Mouse (Mus musculus): ENCODE results near the gene Immp2l. TPM values are rescaled to one million over a fixed set of nuclear protein-coding genes. Genes with fewer than 3 reads are reported as not detected.

Immp2l gene
- total RNA-seq, 2 experiments from 2014 or later: 7.1 to 8.8 TPM

- intact Hi-C loops (cut with DNase I; ENCODE audit: low total_unique reads): no loop called here
- no peak for DNase-seq
These were observed 251.5 kb downstream of the Immp2l start for GRCm38 (mm10) chr12:41275361-41275760.

DNA sequence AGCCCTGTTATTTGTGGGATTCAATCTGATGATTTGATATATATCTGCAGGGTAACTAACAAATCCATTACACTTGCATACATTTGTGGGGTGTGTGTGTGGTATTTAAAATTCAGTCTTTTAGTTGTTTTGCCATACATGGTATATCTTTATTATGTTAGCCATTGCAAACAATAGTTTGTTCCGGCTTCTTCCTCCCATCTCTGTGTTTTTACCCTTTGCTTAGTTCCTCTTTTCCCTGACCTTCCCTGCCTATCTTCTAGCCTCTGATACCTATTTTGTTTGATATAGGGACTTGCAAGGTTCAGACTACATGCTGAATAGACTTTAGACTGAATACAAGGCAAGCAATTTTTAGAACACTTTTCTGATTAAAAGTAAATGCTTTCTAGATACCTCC is 254.0 kb downstream of the Immp2l start:
- intact Hi-C loops (cut with DNase I; ENCODE audit: low total_unique reads): no loop called here
- no peak for DNase-seq

GRCm38 (mm10) chr12:41289047-41289446 is 265.2 kb downstream of the Immp2l start:
- intact Hi-C loops (cut with DNase I; ENCODE audit: low total_unique reads): no loop called here
- DNase-seq: no peak

GRCm38 (mm10) chr12:41307015-41307414 is 283.1 kb downstream of the Immp2l start:
- no peak for DNase-seq

GRCm38 (mm10) chr12:41308726-41309680 is 285.1 kb downstream of the Immp2l start:
- DNase-seq: no peak
- intact Hi-C loops (cut with DNase I; ENCODE audit: low total_unique reads): no loop called here

More at GRCm38 (mm10) chr12:41307015-41307414, 283.1 kb downstream of the Immp2l start:
- intact Hi-C loops (cut with DNase I; ENCODE audit: low total_unique reads): no loop called here

GRCm38 (mm10) chr12:41313391-41313790 is 289.5 kb downstream of the Immp2l start:
- intact Hi-C loops (cut with DNase I; ENCODE audit: low total_unique reads): no loop called here
- DNase-seq: no peak

DNA sequence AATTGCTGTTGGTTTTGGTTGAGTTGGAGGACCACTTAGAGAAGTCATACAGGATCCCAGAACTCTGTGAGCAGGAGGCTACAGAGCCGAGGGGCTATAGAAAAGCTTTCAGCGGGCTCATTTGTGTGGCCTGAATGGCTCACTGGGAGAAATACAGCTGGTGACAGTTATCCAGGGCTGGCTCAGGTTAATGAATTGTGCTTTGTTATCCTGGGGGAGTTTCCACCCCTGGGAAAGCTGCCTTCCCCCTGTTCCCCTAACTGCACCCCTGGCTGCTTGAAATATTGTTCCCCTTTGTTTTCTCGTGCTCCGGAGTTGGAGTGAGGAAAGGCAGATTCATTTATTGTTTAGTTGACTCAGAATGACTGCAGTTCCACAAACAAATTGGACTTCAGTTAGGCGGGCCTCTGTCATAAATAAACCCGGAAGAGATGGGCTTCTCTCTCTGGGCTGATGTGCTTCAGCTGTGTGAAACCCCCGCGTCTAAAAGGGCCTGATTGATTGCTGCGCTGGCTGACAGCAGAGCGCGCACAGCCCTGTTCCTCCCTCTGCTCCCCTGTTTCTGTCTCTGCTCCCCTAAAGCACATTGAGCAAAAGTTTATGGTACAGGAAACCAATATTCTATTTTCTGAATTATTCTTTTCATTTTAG is 291.0 kb downstream of the Immp2l start:
- intact Hi-C loops (cut with DNase I; ENCODE audit: low total_unique reads): no loop called here

GRCm38 (mm10) chr12:41315871-41316270 is 292.0 kb downstream of the Immp2l start:
- intact Hi-C loops (cut with DNase I; ENCODE audit: low total_unique reads): no loop called here
- no peak for DNase-seq

More for the DNA sequence above, 291.0 kb downstream of the Immp2l start:
- no peak for DNase-seq

DNA sequence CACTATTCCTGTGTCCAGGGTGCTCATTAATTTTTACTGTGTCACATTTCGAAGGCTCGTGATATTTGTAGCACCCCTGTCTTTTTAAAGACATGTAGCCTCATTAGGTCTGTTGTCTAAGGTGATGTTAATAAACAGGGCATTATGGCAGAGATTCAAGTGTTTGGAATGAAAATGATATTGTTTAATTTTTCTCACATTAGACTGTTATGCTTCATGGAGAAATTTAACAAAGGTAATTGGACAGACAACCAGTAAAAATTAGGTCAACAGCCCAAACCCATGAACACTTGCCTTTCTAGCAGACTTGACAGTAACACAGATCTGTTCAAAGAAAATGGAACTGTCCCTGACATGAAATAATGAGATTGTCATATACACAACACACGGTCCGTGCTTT is 292.5 kb downstream of the Immp2l start:
- no peak for DNase-seq
- intact Hi-C loops (cut with DNase I; ENCODE audit: low total_unique reads): no loop called here

DNA sequence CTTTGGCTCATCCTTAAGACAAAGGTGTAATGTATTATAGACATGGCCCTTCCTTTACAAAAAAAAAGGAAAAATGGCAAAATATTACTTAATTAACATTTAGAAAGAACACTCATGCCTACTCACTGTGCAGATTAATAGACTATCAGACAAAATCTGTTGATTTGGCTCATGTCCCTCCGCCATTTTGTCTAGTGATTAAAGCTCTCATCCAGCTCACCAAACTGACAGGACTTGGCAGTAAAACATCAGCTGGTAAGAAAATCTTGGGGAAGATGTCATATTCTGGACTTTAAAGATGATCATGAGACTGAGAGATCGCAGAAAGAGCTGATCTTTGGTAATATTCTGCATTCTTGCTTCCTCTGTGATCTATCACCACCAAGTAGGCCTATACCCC is 293.5 kb downstream of the Immp2l start:
- intact Hi-C loops (cut with DNase I; ENCODE audit: low total_unique reads): no loop called here
- no peak for DNase-seq

- intact Hi-C loops (cut with DNase I; ENCODE audit: low total_unique reads): no loop called here
These were observed 298.1 kb downstream of the Immp2l start for GRCm38 (mm10) chr12:41322018-41322417.

GRCm38 (mm10) chr12:41324418-41324817 is 300.5 kb downstream of the Immp2l start:
- DNase-seq: no peak
- intact Hi-C loops (cut with DNase I; ENCODE audit: low total_unique reads): no loop called here

More at GRCm38 (mm10) chr12:41322018-41322417, 298.1 kb downstream of the Immp2l start:
- DNase-seq: no peak

DNA sequence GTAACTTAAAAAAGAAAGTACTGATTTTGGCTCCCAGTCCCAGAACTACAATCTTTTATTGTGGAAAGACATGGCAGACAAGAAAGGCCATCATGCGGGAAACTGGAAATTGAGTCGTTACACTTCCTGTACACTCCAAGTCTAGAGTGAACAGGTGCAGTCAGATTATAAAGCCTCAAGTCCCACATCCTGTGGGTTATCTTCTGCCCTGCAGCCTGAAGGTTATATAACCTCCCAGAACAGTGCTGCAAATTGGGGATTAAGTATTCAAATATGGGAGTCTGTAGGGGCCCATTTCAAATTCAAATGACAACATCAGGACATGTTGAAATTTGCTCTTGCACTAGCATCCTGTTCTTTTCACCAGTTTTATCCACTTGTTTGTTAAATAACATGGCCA is 301.9 kb downstream of the Immp2l start:
- intact Hi-C loops (cut with DNase I; ENCODE audit: low total_unique reads): no loop called here
- no peak for DNase-seq

DNA sequence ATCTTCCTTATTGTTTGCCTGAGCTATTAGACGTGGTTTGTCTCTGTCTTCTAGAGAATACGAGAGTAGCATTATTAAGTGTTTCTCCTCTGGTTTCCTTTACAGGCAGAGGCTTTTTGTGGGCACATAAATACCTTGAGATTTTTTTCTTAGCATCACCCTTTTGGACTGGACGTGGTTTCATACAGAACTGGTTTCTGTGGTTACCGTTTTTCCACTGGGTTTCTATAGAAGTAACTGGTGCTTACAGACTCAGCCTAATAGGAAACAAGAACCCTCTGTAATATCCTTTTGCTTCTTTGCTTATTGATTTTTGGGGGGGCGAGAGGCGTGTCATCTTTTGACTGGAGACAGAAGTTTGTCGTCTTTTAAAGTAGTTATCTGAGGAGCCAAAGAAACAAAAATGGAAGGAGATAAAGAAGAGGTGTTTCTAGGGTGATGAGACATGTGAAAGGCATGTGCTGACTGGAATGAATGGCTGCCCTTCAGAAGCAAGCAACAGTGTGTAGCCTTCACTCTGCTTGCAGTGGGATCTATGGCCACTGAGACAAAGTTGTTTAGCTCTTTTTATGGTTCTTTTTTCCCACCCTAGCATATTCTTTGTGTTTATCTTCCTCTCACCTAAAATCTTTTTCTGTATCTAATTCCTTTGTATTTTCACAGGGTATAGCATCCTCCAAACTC is 307.2 kb downstream of the Immp2l start:
- DNase-seq: no peak
- intact Hi-C loops (cut with DNase I; ENCODE audit: low total_unique reads): no loop called here

GRCm38 (mm10) chr12:41345621-41346020 is 321.7 kb downstream of the Immp2l start:
- intact Hi-C loops (cut with DNase I; ENCODE audit: low total_unique reads): no loop called here
- no peak for DNase-seq

DNA sequence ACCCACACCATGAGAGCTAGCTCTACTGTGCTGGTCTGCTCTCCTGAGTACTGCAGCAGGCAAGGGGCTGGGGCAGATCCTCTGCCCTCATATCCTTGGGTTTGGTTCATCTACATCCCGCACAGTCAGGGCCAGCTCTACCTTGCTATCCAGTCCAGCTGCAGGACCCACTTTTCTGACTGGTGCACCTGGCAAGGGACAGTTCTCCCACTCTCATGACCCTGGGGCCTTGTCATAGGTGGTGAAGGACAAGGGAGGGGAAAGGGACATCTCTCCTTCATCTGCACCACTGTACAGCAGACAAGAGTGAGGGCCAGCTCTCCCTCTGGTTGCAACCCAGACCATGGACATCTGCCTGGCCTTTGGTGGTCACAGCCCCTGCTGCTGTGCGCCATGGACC is 323.6 kb downstream of the Immp2l start:
- DNase-seq: no peak
- intact Hi-C loops (cut with DNase I; ENCODE audit: low total_unique reads): no loop called here

DNA sequence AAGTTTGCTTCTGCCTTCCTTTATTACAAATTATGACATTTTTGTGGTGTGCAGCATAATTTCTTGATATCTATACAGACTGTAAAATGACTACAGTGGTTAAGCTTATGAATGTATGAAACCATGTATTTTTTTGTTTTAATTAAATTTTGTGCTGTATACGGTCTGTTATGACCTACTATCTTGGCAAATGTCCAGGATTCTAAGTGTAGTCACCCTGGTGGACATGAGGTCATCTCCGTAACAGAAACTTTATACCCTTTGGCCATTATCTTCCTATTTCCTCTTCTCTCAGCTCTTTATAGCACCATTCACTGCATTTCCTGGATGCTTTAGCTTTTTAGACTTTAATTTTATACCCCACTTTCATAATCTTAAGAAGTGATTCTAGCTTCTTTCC is 325.5 kb downstream of the Immp2l start:
- intact Hi-C loops (cut with DNase I; ENCODE audit: low total_unique reads): no loop called here

DNA sequence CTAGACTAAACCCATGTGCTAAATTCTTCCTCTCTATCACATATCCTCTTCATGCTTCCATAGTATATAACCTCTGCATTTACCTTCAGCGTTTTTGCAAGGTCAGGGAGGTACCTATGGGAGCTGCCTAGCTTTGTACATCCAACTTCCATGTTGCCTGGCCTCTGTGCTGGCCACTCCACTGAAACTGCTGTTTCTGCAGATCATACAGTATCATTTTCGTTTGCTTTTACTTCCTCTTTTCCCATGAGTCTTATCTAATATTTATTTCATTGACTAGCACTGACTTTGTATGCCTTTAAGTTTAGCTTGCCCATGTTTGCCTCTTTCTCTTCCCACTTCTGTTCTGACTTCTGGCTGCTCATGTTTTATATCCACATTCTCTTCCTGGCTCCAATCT is 325.9 kb downstream of the Immp2l start:
- intact Hi-C loops (cut with DNase I; ENCODE audit: low total_unique reads): no loop called here
- DNase-seq: no peak

More for the DNA sequence above, 325.5 kb downstream of the Immp2l start:
- no peak for DNase-seq

GRCm38 (mm10) chr12:41351275-41351674 is 327.4 kb downstream of the Immp2l start:
- DNase-seq: no peak
- intact Hi-C loops (cut with DNase I; ENCODE audit: low total_unique reads): no loop called here

DNA sequence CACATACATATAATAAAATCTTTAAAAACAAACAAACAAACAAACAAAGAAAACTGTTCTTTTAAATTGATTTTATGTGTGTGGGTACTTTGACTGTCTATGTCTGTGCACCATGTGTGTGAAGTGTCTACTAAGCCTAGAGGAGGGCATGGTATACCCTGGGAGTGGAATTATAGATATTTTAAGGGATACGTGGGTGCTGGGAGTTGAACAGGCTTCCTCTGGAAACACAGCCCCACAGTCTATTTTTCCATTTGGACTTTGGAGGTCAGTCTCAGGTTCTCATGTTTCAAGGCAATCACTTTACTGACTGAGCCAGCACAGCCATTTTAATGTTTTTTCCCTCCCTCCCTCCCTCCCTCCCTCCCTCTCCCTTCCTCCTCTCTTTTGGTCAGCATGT is 331.0 kb downstream of the Immp2l start:
- intact Hi-C loops (cut with DNase I; ENCODE audit: low total_unique reads): no loop called here
- no peak for DNase-seq
